Mouse (Mus musculus) left cerebral cortex, postnatal 14 days (tissue): ENCODE data around the gene Rflnb. TPM values are rescaled to one million over a fixed set of nuclear protein-coding genes. Genes with fewer than 3 reads are reported as not detected.

Source experiments
- DNase-seq, 2 experiments: peaks; one replicate each; pipeline ENCODE4 v3.0.0; 2021 to 2022; ENCODE audit warnings: low spot score in 2 of 2, mixed read lengths in 1 of 2
- intact Hi-C: fragments of 180-260 bp; cut with DNase I; formaldehyde crosslinking; loops from one replicate; pipeline ENCODE4 v1.15.1; 2025
- total RNA-seq, 2 experiments: library from RNA; stranded (reverse); gene quantifications; 2 replicates each; pipeline ENCODE4 v1.2.3; 2021

Rflnb gene
- total RNA-seq, 2 experiments from 2014 or later = 14.3 to 15.8 TPM

DNA sequence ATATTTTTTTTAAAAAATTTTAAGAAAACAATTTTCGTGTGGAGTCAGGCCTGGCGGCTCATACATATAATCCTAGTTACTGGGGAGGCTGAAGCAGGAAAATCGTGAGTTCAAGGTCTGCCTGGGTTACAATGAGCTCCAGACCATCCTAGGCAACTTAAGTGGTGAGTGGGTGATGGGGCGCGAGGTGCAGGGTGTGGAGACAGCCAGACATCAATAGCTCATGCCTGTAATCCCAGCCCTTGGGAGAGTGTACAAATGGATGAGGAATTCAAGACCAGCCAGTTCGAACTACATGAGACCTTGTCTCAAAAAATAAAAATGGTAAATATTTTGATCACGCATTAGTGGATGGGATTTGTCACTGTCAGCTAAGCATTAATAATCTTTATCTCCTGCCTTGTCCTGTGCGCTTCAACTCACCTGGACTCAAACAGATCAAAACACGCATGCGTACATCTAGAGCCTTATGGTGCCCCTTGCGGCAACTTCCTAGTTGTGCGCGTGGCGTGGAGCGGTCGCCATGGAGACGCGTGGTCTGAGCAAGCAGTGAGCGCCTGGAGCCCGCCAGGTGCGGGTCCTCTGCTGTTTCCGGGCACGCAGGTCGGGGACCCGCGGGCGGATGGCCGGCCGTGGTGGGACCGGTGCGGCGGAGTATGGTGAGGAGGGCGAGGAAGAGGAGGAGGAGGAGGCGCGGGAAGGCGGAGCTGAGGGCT is 28.0 kb downstream of the Rflnb start, which contains the start of gene 1700016K19Rik:
1700016K19Rik (plus strand) TSS at position 473 of the 716 bp plus-strand sequence.
- intact Hi-C loops = no loop called here

GRCm38 (mm10) chr11:75994357-75994756 is 33.2 kb downstream of the Rflnb start:
- intact Hi-C loops = no loop called here
- DNase-seq = no peak

More for the DNA sequence above, 28.0 kb downstream of the Rflnb start, which contains the start of gene 1700016K19Rik:
- peak; percentile 82 to 89 for DNase-seq

GRCm38 (mm10) chr11:75992481-75992880 is 35.1 kb downstream of the Rflnb start:
- no peak for DNase-seq
- intact Hi-C loops = no loop called here

DNA sequence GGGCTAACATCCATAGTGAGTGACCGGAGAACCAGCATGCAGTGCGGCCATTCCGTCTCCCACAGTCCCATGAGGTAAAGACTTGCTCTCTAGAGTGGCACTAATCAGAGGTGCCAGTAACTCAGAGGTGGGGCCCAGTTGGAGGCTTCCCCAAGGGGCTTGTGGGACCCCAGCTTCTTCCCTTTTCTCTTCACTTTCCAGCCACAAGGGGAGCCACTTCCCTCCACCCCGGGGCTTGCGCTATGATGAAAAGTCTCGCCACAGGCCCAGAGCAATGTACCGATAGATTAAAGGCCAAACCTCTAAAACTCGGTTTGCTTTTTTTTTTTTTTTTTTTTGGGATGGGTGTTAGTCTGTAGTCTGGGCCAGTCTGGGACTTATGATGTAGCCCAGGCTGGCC is 35.7 kb downstream of the Rflnb start:
- intact Hi-C loops = no loop called here

GRCm38 (mm10) chr11:75990965-75991835 is 36.4 kb downstream of the Rflnb start:
- intact Hi-C loops = no loop called here
- DNase-seq = no peak

More for the DNA sequence above, 35.7 kb downstream of the Rflnb start:
- DNase-seq = no peak

- DNase-seq = no peak
- intact Hi-C loops = no loop called here
Measured at GRCm38 (mm10) chr11:75985948-75986347, 41.6 kb downstream of the Rflnb start.

DNA sequence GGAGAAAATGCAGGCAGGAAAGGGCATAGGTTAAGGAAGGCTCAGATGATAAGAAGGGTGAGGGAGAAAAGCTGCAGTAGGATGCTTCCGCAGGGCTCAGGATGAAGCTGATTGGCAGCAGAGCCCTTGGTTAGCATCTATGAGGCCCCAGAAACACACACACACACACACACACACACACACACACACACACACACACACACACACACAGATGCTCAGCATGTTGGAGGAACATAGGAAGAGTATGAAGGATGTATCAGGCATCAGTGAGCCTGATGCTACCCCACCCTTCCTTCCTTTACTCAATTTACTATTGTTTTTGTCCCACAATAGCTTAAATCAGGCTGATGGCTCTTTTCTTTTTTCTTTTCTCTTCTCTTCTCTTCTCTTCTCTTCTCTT is 43.0 kb downstream of the Rflnb start:
- no peak for DNase-seq
- intact Hi-C loops = no loop called here

GRCm38 (mm10) chr11:75983194-75983593 is 44.4 kb downstream of the Rflnb start:
- DNase-seq = no peak

GRCm38 (mm10) chr11:75980413-75980812 is 47.2 kb downstream of the Rflnb start:
- DNase-seq = no peak
- intact Hi-C loops = no loop called here

More at GRCm38 (mm10) chr11:75983194-75983593, 44.4 kb downstream of the Rflnb start:
- intact Hi-C loops = no loop called here

- intact Hi-C loops = no loop called here
- no peak for DNase-seq
Measured at GRCm38 (mm10) chr11:75978051-75978450, 49.5 kb downstream of the Rflnb start.

DNA sequence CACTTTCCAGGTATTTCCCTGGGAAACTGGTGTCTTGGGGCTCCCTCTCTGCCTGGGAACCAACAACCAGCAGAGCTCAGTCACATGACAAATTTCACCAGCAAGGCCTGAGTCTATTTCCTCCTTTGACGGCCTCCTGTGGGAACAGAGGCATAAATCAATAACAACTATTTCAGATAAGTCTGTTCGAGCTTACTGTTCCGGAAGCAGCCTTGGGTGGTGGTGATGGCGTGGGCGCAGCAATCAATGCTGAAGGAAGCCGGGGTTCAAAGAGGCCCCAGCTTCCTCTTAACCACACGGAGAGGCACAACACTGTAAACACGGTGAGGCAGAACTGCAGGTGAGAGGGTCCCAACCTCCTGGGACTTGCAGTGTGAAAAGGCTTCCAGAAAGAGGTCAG is 50.8 kb downstream of the Rflnb start:
- no peak for DNase-seq
- intact Hi-C loops = no loop called here

GRCm38 (mm10) chr11:75973988-75974387 is 53.6 kb downstream of the Rflnb start:
- intact Hi-C loops = no loop called here
- no peak for DNase-seq

GRCm38 (mm10) chr11:75972916-75973567 is 54.5 kb downstream of the Rflnb start:
- intact Hi-C loops = no loop called here
- no peak for DNase-seq

DNA sequence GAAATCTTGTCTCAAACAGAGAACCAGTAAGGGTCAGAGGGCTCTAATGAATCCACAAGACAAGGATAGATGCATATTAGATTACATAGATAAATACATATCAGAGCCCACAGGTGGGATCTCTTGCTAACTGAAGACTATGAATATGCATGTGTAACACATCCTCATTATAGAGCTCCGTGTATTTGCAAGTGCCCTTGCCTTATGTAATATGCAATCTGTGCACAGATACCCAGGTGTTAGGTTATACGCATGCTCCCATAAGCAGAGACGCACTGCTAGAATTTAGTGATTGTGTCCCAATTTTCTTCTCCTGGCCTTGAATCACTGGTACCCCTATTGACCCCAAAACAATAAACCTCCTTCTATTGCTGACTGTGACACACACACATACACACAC is 55.4 kb downstream of the Rflnb start:
- intact Hi-C loops = no loop called here
- no peak for DNase-seq

DNA sequence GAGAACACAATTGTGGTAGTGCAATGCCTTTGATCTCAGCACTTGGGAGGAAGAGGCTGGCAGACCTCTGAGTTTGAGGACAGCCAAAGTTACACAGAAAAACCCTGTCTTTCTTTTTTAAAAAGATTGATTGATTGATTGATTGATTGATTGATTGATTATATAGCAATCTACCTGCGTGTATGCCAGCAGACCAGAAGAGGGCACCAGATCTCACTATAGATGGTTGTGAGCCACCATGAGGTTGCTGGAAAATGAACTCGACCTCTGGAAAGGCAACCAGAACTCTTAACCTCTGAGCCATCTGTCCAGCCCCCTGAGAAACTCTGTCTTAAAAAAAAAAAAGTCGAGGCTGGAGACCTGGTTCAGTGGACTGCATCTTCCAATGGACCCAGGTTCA is 57.0 kb downstream of the Rflnb start:
- intact Hi-C loops = no loop called here
- DNase-seq = no peak

Other genes starting within 250 kb of the Rflnb start
- 10 to 100 TPM; 25.0 to 34.4 TPM for gene Doc2b, start 231.7 kb downstream of the Rflnb start, total RNA-seq
- 1 to 10 TPM; 2.9 to 3.4 TPM for gene Rph3al, start 89.4 kb downstream of the Rflnb start, total RNA-seq
- gene 1700016K19Rik, start 27.9 kb downstream of the Rflnb start, total RNA-seq = 1 to 10 TPM; 3.8 to 6.8 TPM
- 10 to 100 TPM; 67.5 to 77.7 TPM for gene Vps53, start 151.9 kb upstream of the Rflnb start, total RNA-seq
- 10 to 100 TPM; 17.4 to 17.6 TPM for gene Fam57a, start 151.9 kb upstream of the Rflnb start, total RNA-seq
- under 1 TPM; 0.85 to 0.90 TPM for gene Dbil5, start 189.8 kb upstream of the Rflnb start, total RNA-seq
- gene Gemin4, start 189.9 kb upstream of the Rflnb start, total RNA-seq = 1 to 10 TPM; 5.7 to 8.3 TPM
- gene Mrm3, start 215.9 kb upstream of the Rflnb start, total RNA-seq = 10 to 100 TPM; 15.0 to 15.1 TPM
- gene Glod4, start 215.9 kb upstream of the Rflnb start, total RNA-seq = 10 to 100 TPM; 44.5 to 46.3 TPM